Mouse (Mus musculus): ENCODE measurements around the gene Olfr170. TPM values are rescaled to one million over a fixed set of nuclear protein-coding genes. Genes with fewer than 3 reads are reported as not detected.
"Not testable (repeated sequence)": the region's sequence is repeated elsewhere in the genome, so short reads cannot be mapped to it uniquely, and the experiment has no call there.

Gene Olfr170
- not detected for total RNA-seq (2021)
- long read RNA-seq, experiment 1: 0 reads
- long read RNA-seq, experiment 2: 0 reads

- DNase-seq: not testable (repeated sequence)
Observed at GRCm38 (mm10) chr16:19611782-19612181, at the start of gene Olfr170. Olfr170 (minus strand) TSS chr16:19611882.

GRCm38 (mm10) chr16:19629816-19630215 is 18.1 kb upstream of the Olfr170 start, which contains the start of gene Olfr171:
Olfr171 (minus strand) TSS chr16:19629916.
- DNase-seq: no peak

GRCm38 (mm10) chr16:19603166-19603565 is 8.5 kb downstream of the Olfr170 start:
- DNase-seq: no peak

GRCm38 (mm10) chr16:19571709-19572108 is 40.0 kb downstream of the Olfr170 start, which contains the start of gene Olfr169:
Olfr169 (minus strand) TSS chr16:19571809.
- not testable (repeated sequence) for DNase-seq

Other genes with a start within 250 kb of the Olfr170 start
- gene Olfr165, start 188.7 kb downstream of the Olfr170 start, total RNA-seq (2021): not detected
- not detected for gene Olfr166, start 128.2 kb downstream of the Olfr170 start, total RNA-seq (2021)
- gene Olfr167, start 89.6 kb downstream of the Olfr170 start, total RNA-seq (2021): not detected
- gene Olfr168, start 76.3 kb downstream of the Olfr170 start, total RNA-seq (2021): not detected
- not detected for gene Olfr169, start 40.1 kb downstream of the Olfr170 start, total RNA-seq (2021)
- gene Olfr171, start 18.0 kb upstream of the Olfr170 start, total RNA-seq (2021): not detected
- gene Lamp3, start 94.5 kb upstream of the Olfr170 start, total RNA-seq (2021): under 1 TPM in 1 of 2 experiments, not detected in 1; 0.12 TPM
- 1 to 10 TPM in 1 of 2 experiments, under 1 TPM in 1; 0.42 to 2.1 TPM for gene B3gnt5, start 148.3 kb upstream of the Olfr170 start, total RNA-seq (2021)

Measured in heart, adult 18-20 months (tissue).